Mouse (Mus musculus) left cerebral cortex, postnatal 10 days (tissue): ENCODE measurements around the gene 4933415A04Rik. TPM values are rescaled to one million over a fixed set of nuclear protein-coding genes. Genes with fewer than 3 reads are reported as not detected.

Experiments used
- DNase-seq, 2 experiments: peaks; one replicate each; pipeline ENCODE4 v3.0.0; 2021 to 2022; ENCODE audit warnings: low spot score in 2 of 2, mixed read lengths in 1 of 2; ENCODE audit errors: extremely low spot score in 1 of 2
- intact Hi-C: fragments of 180-260 bp; cut with DNase I; formaldehyde crosslinking; loops from one replicate; pipeline ENCODE4 v1.15.1; 2025
- total RNA-seq, 2 experiments: library from RNA; stranded (reverse); gene quantifications; 2 replicates each; pipeline ENCODE4 v1.2.3; 2021

4933415A04Rik gene
- total RNA-seq, 2 experiments from 2014 or later, result 1.6 TPM

- DNase-seq, result no peak
- intact Hi-C loops, result no loop called here
These were observed 18.6 kb upstream of the 4933415A04Rik start for GRCm38 (mm10) chr11:43568263-43568662.

- DNase-seq, result no peak
- intact Hi-C loops, result no loop called here
These were observed 17.7 kb upstream of the 4933415A04Rik start for GRCm38 (mm10) chr11:43569188-43569587.

GRCm38 (mm10) chr11:43569595-43569994 lies 17.2 kb upstream of the 4933415A04Rik start:
- peak; percentile 31 to 92 for DNase-seq
- intact Hi-C loops, result no loop called here

GRCm38 (mm10) chr11:43575061-43575375 lies 11.8 kb upstream of the 4933415A04Rik start:
- no peak for DNase-seq
- intact Hi-C loops, result no loop called here

- no peak for DNase-seq
- intact Hi-C loops, result no loop called here
These were observed 11.3 kb upstream of the 4933415A04Rik start for GRCm38 (mm10) chr11:43575376-43576151.

- intact Hi-C loops, result no loop called here
- DNase-seq, result no peak
These were observed 8.9 kb upstream of the 4933415A04Rik start for GRCm38 (mm10) chr11:43577713-43578478.

GRCm38 (mm10) chr11:43585211-43586005 lies 1.4 kb upstream of the 4933415A04Rik start:
- DNase-seq, result no peak
- intact Hi-C loops, result loop anchor here (10.0 kb wide), 1 partner anchor 91 kb away; no protein-coding TSS in a partner anchor

- intact Hi-C loops, result loop anchor here (10.0 kb wide), 1 partner anchor 95 kb away; no protein-coding TSS in a partner anchor
- no peak for DNase-seq
These were observed 2.8 kb downstream of the 4933415A04Rik start for GRCm38 (mm10) chr11:43589530-43590072.

GRCm38 (mm10) chr11:43601440-43601839 lies 14.6 kb downstream of the 4933415A04Rik start, which contains the start of gene Fabp6:
TSS of gene Fabp6 (minus strand) at chr11:43601540.
- DNase-seq, result no peak
- intact Hi-C loops, result no loop called here

- intact Hi-C loops, result no loop called here
- no peak for DNase-seq
These were observed 17.4 kb downstream of the 4933415A04Rik start for GRCm38 (mm10) chr11:43604207-43604606.

- intact Hi-C loops, result no loop called here
- DNase-seq, result no peak
These were observed 18.1 kb downstream of the 4933415A04Rik start for GRCm38 (mm10) chr11:43604891-43605290.

GRCm38 (mm10) chr11:43605859-43606258 lies 19.0 kb downstream of the 4933415A04Rik start:
- DNase-seq, result no peak
- intact Hi-C loops, result no loop called here

- intact Hi-C loops, result no loop called here
- DNase-seq, result no peak
These were observed 21.6 kb downstream of the 4933415A04Rik start for GRCm38 (mm10) chr11:43608440-43608839.

- intact Hi-C loops, result loop anchor here (5.0 kb wide), 1 partner anchor 118 kb away; no protein-coding TSS in a partner anchor
- no peak for DNase-seq
These were observed 23.3 kb downstream of the 4933415A04Rik start for GRCm38 (mm10) chr11:43610006-43610661.

- no peak for DNase-seq
- intact Hi-C loops, result loop anchor here (5.0 kb wide), 1 partner anchor 118 kb away; no protein-coding TSS in a partner anchor
These were observed 23.8 kb downstream of the 4933415A04Rik start for GRCm38 (mm10) chr11:43610662-43611033.

GRCm38 (mm10) chr11:43612834-43613488 lies 26.1 kb downstream of the 4933415A04Rik start:
- peak; percentile 78 to 85 for DNase-seq
- intact Hi-C loops, result loop anchor here (5.0 kb wide), 1 partner anchor 121 kb away; no protein-coding TSS in a partner anchor

- intact Hi-C loops, result no loop called here
- peak in 1 of 2 experiments; percentile 72 for DNase-seq
These were observed 31.1 kb downstream of the 4933415A04Rik start for GRCm38 (mm10) chr11:43617924-43618323.

GRCm38 (mm10) chr11:43618403-43618802 lies 31.6 kb downstream of the 4933415A04Rik start:
- DNase-seq, result no peak
- intact Hi-C loops, result no loop called here
